Mouse (Mus musculus): Measurements from ENCODE around the gene Mapk3.

Gene Mapk3

GRCm38 (mm10) chr7:126806956-126807355 is 47.6 kb downstream of the Mapk3 start:
- peak; percentile 72 for DNase-seq

DNA sequence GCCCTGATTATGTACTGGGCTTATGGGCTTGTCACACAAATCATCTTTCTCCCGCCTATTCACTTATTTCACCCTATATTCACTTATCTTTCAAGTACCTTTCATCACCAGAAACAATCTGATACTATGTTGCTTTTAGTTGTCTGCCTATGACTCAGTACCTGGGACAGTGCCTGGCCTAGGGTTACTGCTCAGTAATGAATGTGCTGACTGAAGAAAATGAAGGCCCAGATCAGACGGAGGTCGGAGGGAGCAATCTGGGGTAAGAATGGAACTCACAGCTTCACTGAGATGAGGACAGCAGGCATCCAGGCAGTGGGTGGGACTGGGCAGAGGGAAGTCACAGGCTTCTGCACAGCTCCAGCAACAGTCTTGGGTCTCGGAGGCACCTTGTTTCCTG is 48.0 kb downstream of the Mapk3 start:
- no peak for DNase-seq

DNA sequence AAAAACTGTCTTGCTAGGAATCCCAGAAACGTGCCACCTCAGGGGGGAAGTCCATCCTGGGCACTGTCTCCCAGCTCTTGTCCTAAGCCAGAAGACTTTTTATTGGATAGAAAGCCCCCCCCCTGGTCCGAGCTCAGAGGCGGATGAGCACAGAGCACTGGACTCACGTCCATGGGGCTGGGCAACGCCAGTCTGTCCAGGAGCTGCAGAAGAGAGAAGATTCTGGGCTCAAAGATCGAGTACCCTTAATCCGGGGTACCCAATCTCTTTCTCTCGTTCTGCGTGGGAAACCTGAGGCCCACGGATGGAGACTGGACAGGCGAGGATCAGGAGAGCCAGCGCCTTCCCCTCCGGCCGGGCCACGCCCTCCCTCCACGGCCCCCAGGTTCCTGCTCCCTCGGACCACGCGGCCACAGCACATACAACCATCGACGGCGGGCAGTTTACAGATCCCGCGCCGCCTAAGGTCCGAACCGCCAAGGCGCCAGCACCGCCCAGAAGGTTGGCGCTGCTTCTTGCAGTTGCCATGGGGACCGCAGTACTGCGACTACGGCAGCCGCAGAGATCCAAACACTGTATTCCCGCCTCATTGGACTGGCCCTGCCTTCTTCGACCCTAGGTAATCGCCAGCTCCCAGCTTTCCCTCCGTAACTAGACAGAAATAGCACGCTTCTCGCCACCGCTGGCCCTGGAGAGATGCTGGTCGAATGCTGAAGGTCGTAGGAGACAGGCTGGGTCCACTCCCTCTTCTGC is 49.5 kb downstream of the Mapk3 start:
- peak; percentile 94 for DNase-seq

- no peak for DNase-seq
Observed at GRCm38 (mm10) chr7:126809723-126810369, 50.4 kb downstream of the Mapk3 start.
